Mouse (Mus musculus) heart, postnatal 0 days (tissue): Measurements from ENCODE around the gene Pdlim5.

ENCODE experiments used
- CTCF ChIP-seq: IDR thresholded peaks from 2 replicates; pipeline ENCODE4 v1.5.1; 2016; ENCODE audit warnings: antibody characterized with exemption, control low read depth, low read depth
- EP300 ChIP-seq: IDR thresholded peaks from 2 replicates; pipeline ENCODE4 v1.6.1; 2016; ENCODE audit warnings: antibody characterized with exemption, low read depth

GRCm38 (mm10) chr3:142333458-142333857 is 62.0 kb downstream of the Pdlim5 start:
- TF ChIP-seq CTCF: no peak
- no peak for TF ChIP-seq EP300
